Mouse (Mus musculus): ENCODE measurements around the gene Rbbp8nl. TPM values are rescaled to one million over a fixed set of nuclear protein-coding genes. Genes with fewer than 3 reads are reported as not detected.
A peak's percentile ranks its signal among the peaks of the same experiment; 100 is the strongest.

The Rbbp8nl gene
- polyA plus RNA-seq (2016; fragmentation: Nextera tagmentation; extraction: Ambion mirVana) = 0.20 and 0.35 TPM in 2 replicates

DNA sequence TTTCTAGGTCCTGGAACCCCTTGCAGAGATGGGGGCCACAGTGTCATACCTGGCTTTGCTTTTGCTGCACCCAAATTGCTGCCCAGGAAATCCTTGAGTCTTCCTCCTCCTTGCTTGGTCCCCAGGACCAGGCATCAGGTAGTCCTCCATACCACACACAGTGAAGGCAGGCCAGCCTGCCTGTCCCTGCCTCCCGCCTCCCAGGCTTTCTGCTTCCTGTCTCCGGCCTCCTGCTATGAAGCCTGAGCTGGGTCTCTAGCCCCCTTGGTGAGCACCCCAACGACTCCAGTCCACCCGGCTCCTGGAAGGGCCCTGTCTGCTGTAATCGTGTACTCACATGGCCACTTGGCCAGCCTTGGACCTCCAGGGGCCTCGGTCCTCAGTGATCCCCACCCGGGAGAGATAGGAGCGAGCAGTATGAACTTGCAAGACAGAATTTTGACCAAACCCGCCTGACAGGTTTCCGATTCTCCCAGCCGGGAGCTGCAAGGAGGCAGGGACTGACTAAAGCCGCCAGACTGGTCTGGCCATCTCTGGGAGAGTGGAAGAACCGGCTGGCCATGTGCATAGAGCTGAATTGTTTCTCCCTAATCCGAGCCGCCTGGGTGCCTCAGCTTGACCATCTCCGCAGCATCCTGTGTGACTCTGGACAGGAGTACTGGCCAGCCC, at the start of gene Rbbp8nl:
TSS of gene Rbbp8nl (minus strand) at position 440 of the 669 bp plus-strand sequence.
- H3K9me3 ChIP-seq (replicated peaks) = no peaks in the 10 kb centered on the region
- no peak within 1 kb of the TSS for H3K9ac ChIP-seq
- no peaks in the 10 kb centered on the region; the same call in 1 of the 2 replicates for H3K27me3 ChIP-seq
- H3K27ac ChIP-seq = no peak within 1 kb of the TSS
- 44% methylated on average over 16 of the region's 16 CpGs for WGBS
- no peak within 1 kb of the TSS for H3K4me2 ChIP-seq (replicated peaks)
- ATAC-seq (ENCODE audit: low FRiP score) = no peak
- H3K4me3 ChIP-seq = no peak within 1 kb of the TSS
- H3K36me3 ChIP-seq = no peaks in the 10 kb centered on the region
- peaks cover 6% of the 10 kb centered on the region; the same call in 1 of the 2 replicates for H3K4me1 ChIP-seq

DNA sequence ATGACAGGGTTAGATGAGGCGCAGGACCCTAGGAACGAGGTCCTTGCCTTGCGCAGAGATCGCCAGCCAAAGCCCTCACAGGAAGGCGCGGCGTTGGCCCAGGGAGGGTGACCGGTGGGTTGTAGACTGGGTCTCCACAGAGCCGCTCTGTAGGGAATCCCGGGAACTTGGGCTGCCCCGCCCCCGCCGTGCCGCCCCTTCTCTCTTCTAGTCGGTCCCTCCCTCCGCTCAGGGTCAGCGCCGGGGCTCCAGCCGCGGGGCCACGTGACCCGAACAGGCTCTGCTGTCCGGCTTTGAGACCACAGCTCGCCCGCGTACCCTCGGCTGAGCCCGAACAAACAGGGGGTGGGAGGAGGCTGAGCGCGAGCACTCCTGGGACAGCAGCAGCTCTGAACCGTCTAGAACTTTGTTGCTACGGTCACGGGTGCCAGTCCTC, 44.9 kb upstream of the Rbbp8nl start, which contains the start of gene Gata5:
TSS of gene Gata5 (minus strand) at position 149 of the 436 bp plus-strand sequence.
- 0% methylated on average over 28 of the region's 33 CpGs for WGBS

DNA sequence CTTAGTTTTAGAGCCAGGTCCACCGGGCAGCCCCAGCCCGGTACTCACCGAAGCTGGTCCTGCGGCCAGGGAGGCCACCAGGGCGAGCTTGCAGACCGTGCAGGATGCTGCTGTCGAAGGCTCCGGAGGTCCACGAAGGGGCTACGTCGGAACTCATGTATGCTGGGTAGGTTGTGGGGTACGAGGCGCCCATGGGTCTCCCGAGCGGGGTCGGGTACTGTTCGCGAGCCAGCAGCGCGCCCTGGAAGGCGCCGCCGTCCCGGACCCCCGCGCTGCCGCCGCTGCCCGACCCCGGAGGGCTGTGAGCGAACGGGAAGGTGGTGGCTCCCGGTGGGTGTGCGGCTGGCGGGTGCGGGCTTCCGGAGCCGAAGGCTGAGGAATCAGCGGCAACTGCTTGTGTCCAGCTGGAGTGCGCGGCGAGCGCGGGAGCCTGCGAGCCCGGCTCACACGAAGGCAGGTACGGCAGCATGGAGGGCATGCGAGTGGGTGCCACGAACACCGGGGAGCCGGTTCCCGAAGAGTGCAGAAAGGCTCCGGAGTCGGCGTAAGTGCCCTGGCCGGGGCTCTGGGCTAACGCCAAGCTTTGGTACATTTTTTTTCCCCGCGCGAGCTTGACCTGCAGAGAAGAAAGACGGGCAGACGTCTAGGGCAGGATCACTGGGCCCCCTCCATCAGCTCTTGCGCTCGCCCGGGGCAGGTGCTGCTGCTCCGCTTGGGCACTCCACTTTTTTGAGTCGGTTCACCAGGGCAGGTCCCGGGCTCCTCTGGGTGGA, 44.3 kb upstream of the Rbbp8nl start:
- Histone ChIP-seq H3K27me3 (peaks cover 83% of the 10 kb centered on the region), H3K9ac (peak overlapping the region; percentile 20), H3K4me3 (peak overlapping the region; percentile 35), H3K9me3 (replicated peaks) (no peaks in the 10 kb centered on the region), H3K27ac (no peak overlapping the region), H3K4me1 (peaks cover 22% of the 10 kb centered on the region), H3K36me3 (no peaks in the 10 kb centered on the region), H3K4me2 (replicated peaks) (peak overlapping the region; percentile 56)
- WGBS = 1% methylated on average over 69 of the region's 69 CpGs
- ATAC-seq (ENCODE audit: low FRiP score) = no peak

More for the DNA sequence above, 44.9 kb upstream of the Rbbp8nl start, which contains the start of gene Gata5:
- Histone ChIP-seq H3K4me2 (replicated peaks) (peak within 1 kb of the TSS; percentile 56), H3K27me3 (peaks cover 88% of the 10 kb centered on the region), H3K4me1 (peaks cover 22% of the 10 kb centered on the region), H3K4me3 (peak within 1 kb of the TSS; percentile 35), H3K36me3 (no peaks in the 10 kb centered on the region), H3K9ac (peak within 1 kb of the TSS; percentile 20), H3K9me3 (replicated peaks) (no peaks in the 10 kb centered on the region), H3K27ac (no peak within 1 kb of the TSS)
- no peak for ATAC-seq (ENCODE audit: low FRiP score)

DNA sequence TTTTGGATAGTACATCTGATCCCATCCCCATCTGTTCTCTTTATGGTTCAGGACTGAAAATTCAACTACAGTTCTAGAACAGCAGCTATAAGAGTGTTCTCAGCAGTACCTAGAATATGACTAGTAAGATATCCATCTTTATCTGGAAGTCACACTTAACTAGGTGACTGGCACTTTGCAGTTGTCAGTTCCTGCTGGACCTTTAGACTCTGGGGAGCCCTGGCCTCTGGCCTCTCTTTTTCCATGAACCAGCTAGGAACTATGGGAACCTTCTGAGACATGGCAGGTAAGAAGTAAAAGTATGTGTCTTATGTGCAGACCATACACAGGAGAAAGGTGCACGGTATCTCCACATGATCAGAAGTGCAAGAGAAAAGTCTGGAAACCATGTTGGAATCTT, 39.8 kb upstream of the Rbbp8nl start:
- Histone ChIP-seq H3K27ac (no peak overlapping the region), H3K4me2 (replicated peaks) (no peak overlapping the region), H3K9ac (no peak overlapping the region), H3K4me1 (peaks cover 10% of the 10 kb centered on the region), H3K9me3 (replicated peaks) (no peaks in the 10 kb centered on the region), H3K4me3 (no peak overlapping the region), H3K36me3 (no peaks in the 10 kb centered on the region), H3K27me3 (peaks cover 50% of the 10 kb centered on the region)
- WGBS = 76% methylated on average over 1 of the region's 1 CpGs
- ATAC-seq (ENCODE audit: low FRiP score) = no peak

DNA sequence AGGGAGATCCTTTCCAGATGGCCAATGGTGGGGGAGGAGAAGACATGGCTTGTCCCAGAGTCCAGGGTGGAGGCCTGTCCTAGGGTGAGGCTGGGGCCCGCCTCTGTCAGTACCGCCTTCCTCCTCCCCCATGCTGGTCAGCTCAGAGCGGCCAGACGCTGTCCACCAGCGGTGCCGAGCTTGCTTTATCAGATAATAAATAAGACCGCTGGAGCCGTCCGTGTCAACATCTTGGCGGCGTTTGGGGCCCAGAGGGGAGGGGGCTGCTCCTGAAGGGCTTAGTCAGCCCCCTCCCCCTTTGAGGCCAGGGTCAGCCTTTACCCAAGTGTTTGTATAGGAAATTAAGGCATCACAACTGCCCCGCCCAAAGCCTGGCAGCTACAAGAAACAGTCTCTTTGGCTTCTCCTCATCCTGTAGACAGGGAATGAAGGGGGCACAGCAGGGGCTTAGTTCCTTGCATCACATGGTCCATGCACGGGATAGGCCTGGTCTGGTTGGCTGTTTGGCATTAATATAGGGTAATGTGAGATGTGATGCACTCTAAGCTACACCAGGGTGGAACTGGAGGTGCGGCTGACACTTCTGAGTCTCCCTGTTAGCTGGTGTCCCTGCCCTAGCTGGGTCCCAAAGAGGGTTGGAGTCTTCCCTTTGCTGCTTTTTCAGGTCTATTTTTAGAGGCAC, 33.1 kb upstream of the Rbbp8nl start:
- Histone ChIP-seq H3K4me1 (peaks cover 8% of the 10 kb centered on the region), H3K4me3 (no peak overlapping the region), H3K9me3 (replicated peaks) (no peaks in the 10 kb centered on the region), H3K27me3 (0 out of 2 replicates have a peak, but pooled peaks cover under 1% of the 10 kb centered on the region), H3K9ac (0 out of 2 replicates have a peak overlapping the region, but pooled peaks have one; percentile 8), H3K27ac (no peak overlapping the region), H3K36me3 (no peaks in the 10 kb centered on the region), H3K4me2 (replicated peaks) (no peak overlapping the region)
- 27% methylated on average over 14 of the region's 14 CpGs for WGBS
- ATAC-seq (ENCODE audit: low FRiP score) = no peak

DNA sequence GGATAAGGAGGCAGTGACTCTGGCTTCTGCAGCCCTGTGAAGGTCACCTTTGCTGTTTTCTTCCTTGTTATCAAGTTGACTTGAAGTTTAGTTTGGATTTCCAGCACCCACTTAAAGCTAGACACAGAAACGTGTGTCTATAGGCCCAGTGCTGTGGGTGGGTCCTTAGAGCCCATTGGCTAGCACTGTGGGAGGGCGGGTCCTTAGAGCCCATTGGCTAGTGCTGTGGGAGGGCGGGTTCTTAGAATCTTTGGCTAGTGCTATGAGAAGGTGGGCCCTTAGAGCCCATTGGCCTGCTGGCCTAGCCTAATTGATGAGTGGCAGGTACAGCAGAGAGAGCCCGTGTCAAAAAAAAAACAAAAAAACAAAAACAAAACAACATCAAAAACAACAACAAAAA, 30.5 kb upstream of the Rbbp8nl start:
- ATAC-seq (ENCODE audit: low FRiP score) = no peak
- H3K27me3 ChIP-seq = no peaks in the 10 kb centered on the region
- no peak overlapping the region for H3K9ac ChIP-seq
- H3K27ac ChIP-seq = no peak overlapping the region
- no peak overlapping the region for H3K4me2 ChIP-seq (replicated peaks)
- no peaks in the 10 kb centered on the region for H3K9me3 ChIP-seq (replicated peaks)
- WGBS = 73% methylated on average over 4 of the region's 4 CpGs
- H3K4me3 ChIP-seq = no peak overlapping the region
- peaks cover 8% of the 10 kb centered on the region for H3K4me1 ChIP-seq
- no peaks in the 10 kb centered on the region for H3K36me3 ChIP-seq

DNA sequence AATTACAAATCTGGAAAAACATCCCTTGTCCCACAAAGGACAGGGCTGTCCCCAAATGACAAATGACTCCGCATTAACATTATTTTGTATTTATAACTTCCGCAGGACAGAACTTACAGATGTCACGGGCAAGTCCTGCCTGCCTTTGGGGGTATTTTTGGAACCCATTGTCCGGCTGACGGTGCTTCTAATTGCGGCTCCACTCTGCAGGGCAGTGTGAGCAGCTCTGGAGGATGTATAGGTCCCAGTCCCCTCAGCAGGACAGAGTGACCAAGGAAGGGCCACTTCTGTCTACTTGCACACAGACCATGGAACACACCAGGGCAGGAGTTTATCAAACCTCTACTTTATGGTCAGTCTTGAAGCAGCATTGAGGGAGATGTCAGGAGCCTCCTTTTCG, 27.9 kb upstream of the Rbbp8nl start:
- no peaks in the 10 kb centered on the region for H3K27me3 ChIP-seq
- no peaks in the 10 kb centered on the region for H3K36me3 ChIP-seq
- no peak for ATAC-seq (ENCODE audit: low FRiP score)
- no peak overlapping the region for H3K9ac ChIP-seq
- WGBS = 81% methylated on average over 7 of the region's 7 CpGs
- no peak overlapping the region for H3K27ac ChIP-seq
- no peak overlapping the region for H3K4me2 ChIP-seq (replicated peaks)
- H3K9me3 ChIP-seq (replicated peaks) = no peaks in the 10 kb centered on the region
- H3K4me3 ChIP-seq = no peak overlapping the region
- H3K4me1 ChIP-seq = peaks cover 4% of the 10 kb centered on the region

DNA sequence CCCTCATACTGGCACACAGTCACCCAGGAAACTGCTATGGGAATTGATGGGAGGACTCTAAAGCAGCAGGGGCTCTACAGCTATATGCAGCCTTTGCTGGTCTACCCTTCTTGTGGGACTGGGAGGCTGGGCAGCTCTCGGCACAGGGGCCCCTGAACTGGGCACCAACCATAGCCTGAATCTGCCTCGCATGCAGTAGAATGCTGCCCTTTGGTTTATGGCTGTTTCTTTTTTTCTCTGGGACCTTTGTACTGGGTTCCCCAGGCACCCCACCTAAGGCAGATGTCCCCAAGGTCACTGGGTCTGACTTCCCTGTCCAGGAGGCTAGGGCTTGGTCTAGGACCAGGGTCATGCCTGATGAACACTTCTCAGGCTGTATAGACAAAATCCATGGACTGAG, 24.6 kb upstream of the Rbbp8nl start:
- no peaks in the 10 kb centered on the region for H3K9me3 ChIP-seq (replicated peaks)
- ATAC-seq (ENCODE audit: low FRiP score) = no peak
- WGBS = 85% methylated on average over 2 of the region's 2 CpGs
- H3K4me3 ChIP-seq = no peak overlapping the region
- H3K4me1 ChIP-seq = no peaks in the 10 kb centered on the region
- H3K27ac ChIP-seq = no peak overlapping the region
- H3K4me2 ChIP-seq (replicated peaks) = no peak overlapping the region
- no peak overlapping the region for H3K9ac ChIP-seq
- no peaks in the 10 kb centered on the region for H3K27me3 ChIP-seq
- H3K36me3 ChIP-seq = no peaks in the 10 kb centered on the region

DNA sequence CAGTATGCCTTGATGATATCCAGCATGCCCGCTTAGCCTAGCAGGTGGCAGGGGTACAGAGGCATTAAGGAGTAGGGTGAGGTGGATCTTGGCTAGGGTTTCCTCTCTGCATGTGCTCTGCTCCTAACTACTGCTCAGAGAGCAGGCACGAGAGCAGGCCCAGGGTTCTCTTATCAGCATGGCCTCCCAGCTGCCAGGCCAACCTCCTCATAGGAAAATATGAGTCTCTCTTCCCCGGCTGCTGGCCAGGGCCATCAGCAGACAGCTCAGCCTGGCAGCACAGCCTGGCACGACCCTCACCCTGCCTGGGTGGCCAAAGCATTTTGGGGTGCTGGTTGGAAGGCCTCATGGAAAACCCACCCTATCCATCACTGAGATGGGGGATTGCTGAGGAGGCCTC, 21.5 kb upstream of the Rbbp8nl start:
- 77% methylated on average over 4 of the region's 4 CpGs for WGBS
- no peak for ATAC-seq (ENCODE audit: low FRiP score)

DNA sequence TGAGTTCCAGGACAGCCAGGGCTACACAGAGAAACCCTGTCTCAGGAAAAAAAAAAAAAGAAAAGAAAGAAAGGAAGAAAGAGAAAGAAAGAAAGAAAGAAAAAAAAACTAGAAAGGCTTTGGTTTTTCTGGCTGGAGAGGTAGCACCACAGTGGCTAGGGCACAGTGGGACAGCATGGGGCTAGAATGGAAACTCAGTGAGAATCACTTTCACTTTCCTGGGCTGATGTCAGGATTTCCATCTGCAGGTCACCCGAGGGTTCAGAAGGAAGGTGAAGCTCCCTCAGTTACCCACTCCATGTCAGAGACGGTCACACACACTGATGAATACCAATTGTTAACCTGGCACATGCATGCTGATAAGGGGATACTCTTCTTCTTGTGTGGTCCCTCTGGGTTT, 18.0 kb upstream of the Rbbp8nl start:
- WGBS = 46% methylated on average over 2 of the region's 2 CpGs
- no peak for ATAC-seq (ENCODE audit: low FRiP score)
- H3K9me3 ChIP-seq (replicated peaks) = no peaks in the 10 kb centered on the region

More for the DNA sequence above, 21.5 kb upstream of the Rbbp8nl start:
- no peak overlapping the region for H3K27ac ChIP-seq
- no peak overlapping the region for H3K4me3 ChIP-seq
- H3K4me1 ChIP-seq = no peaks in the 10 kb centered on the region
- no peaks in the 10 kb centered on the region for H3K36me3 ChIP-seq
- H3K9ac ChIP-seq = no peak overlapping the region
- no peak overlapping the region for H3K4me2 ChIP-seq (replicated peaks)
- H3K27me3 ChIP-seq = no peaks in the 10 kb centered on the region
- no peaks in the 10 kb centered on the region for H3K9me3 ChIP-seq (replicated peaks)

DNA sequence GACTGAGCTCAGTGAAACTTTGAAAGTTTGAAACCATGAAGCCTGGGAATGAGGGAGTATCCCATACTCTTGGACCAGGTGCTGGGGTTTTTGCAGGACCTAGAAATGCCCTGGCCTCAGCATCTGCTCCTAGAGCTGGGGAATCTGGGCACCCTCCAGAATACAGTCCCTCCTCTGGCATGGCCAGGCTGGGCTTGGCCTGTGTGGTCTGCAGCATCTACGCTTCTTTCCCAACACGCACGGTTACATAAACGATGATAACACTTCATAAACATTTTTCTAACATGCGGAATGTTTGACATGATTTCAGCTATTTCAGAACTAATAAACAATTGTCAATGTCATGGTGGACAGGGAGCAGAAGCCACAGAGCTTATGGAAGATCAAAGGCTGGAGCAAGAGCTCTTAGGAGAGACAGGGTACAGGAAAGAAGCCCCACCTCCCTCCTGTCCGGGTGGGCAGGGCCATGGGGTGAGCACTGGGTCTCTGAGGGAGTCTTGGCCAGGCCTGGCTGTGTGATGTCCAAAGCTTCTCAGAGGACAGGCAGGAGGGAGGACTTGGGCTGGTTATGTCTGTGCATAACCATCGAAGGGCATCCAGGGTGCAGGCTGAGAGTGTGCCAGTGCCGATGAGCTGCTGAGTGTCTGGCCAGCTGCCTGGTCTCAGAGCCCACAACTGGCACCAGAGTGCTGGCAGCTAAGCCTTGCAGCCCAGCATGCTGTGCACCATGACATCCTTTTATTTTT, 16.9 kb upstream of the Rbbp8nl start:
- Histone ChIP-seq H3K4me1 (no peaks in the 10 kb centered on the region), H3K27me3 (no peaks in the 10 kb centered on the region), H3K9me3 (replicated peaks) (no peaks in the 10 kb centered on the region), H3K4me3 (no peak overlapping the region), H3K27ac (no peak overlapping the region), H3K4me2 (replicated peaks) (no peak overlapping the region), H3K9ac (no peak overlapping the region), H3K36me3 (no peaks in the 10 kb centered on the region)
- no peak for ATAC-seq (ENCODE audit: low FRiP score)
- WGBS = 91% methylated on average over 8 of the region's 8 CpGs

More for the DNA sequence above, 18.0 kb upstream of the Rbbp8nl start:
- H3K9ac ChIP-seq = no peak overlapping the region
- no peak overlapping the region for H3K4me2 ChIP-seq (replicated peaks)
- H3K4me1 ChIP-seq = no peaks in the 10 kb centered on the region
- H3K4me3 ChIP-seq = no peak overlapping the region
- no peaks in the 10 kb centered on the region for H3K36me3 ChIP-seq
- H3K27me3 ChIP-seq = no peaks in the 10 kb centered on the region
- no peak overlapping the region for H3K27ac ChIP-seq
